Mouse (Mus musculus) hematopoietic multipotent progenitor cell, adult 10-12 weeks (in vitro differentiated cells): ENCODE results near the gene Hs3st6. TPM values are rescaled to one million over a fixed set of nuclear protein-coding genes. Genes with fewer than 3 reads are reported as not detected.

ENCODE experiments used
- polyA plus RNA-seq: library from polyadenylated mRNA; stranded (reverse); fragments of >175 nt; gene quantifications from 2 replicates; pipeline ENCODE4 v1.2.3, GENCODE M21; 2012; ENCODE audit warnings: low replicate concordance

Hs3st6 gene
- 0.94 and 2.2 TPM in 2 replicates for polyA plus RNA-seq

DNA sequence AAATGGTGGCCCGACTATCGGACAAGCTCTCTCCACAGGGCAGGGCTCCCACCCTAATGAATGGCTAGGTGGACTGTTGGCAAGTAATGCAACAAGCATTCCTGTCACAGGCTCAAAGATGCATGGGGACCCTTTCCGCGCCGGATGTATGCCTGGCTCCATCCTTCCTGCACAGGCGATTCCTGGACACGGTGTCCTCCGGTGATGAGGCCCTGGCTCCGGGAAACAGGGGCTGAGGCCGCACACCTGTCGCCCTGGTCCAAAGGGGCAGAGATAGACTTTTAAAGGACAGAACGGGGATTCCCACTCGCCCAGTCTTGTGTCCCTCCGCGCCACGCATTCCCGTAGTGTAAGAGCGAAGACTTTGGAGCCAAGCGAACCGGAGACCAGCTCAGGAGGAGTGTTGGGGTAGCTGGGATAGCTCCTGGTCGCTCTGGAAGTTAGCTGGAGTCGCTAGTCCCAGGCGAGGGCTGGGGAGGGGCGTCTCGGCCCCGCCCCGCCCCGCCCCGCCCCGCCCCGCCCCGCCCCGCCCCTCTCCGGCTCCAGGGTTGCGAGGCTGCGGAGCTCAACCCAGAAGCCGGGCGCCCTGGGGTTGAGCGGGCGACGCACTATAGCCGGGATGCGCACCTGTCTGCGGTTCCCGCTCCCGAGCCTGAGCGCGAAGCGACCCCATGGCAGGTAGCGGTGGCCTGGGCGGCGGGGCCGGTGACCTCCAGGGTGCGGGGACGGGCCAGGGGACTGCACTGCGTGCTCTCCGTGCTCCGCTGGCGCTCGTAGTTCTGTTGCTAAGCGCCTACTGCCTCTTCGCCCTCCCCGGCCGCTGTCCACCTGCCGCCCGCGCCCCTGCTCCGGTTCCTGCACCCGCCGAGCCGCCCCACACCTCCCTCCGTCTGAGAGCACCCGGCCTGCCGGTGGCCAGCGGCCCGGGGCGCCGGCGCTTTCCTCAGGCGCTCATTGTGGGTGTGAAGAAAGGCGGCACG lies at the start of gene Hs3st6:
Hs3st6 (plus strand) TSS at position 574 of the 980 bp plus-strand sequence.

DNA sequence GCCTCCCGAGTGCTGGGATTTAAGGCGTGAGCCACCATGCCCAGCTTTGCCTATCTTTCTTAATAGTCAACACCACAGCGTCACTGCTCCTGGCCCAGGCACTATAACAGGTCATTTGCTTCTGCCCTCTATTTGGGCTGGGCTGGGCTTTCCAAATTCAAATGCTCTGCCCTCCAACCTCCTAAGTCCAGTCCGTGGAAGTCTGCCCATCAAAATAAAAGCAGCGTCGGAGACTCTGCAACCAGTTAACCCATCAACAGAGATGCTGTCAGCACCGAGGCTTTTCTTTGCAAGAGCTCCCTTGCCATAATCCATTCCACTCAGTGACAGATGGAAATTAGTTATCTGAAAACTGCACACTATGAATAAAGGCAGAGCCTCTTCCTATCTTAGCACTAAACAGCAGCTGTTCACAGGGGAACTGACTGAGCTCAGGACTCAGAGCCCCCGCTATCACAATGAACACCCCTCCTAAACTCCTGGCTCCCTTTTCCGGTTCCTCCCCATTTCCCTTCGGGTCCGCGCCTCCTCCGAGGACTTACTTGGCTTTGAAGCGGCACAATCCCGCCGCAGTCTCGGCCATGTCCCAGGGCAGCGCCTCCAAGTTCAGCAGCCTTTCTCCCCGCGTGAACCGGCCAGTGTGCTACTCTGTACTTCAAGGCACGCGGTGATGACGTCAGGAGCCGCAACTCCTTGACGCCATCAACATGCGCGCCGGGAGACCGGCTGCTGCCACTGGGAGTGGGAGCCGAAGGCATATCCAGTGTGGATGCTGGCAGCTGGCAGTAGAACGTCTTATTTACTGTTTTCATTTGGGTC lies 45.6 kb upstream of the Hs3st6 start, which contains the start of gene Tbl3:
Tbl3 (minus strand) TSS at position 679 of the 819 bp plus-strand sequence.

DNA sequence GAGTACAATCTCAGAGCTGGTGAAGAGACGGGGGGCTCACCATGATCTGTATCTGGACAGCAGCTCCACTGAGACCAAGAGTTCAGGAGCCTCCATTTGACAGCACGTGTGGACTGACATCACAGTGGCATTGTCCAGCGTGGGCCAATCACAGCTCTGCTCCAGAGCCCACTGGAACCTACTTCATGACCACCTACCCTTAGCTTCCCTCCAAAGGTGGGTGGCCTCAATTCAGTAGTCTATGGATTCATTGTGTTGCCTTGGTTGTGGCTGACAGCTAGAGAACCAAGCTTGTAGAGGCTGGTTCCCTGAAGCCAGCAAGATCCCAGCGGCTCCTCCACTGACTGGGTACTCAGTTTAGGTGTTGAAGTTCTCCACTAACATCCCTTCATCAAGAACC lies 34.8 kb upstream of the Hs3st6 start, which contains the start of the genes Rnf151 and Rps2:
Rnf151 (minus strand) TSS at position 121 of the 400 bp plus-strand sequence.
Rps2 (plus strand) TSS at position 174 of the 400 bp plus-strand sequence.

DNA sequence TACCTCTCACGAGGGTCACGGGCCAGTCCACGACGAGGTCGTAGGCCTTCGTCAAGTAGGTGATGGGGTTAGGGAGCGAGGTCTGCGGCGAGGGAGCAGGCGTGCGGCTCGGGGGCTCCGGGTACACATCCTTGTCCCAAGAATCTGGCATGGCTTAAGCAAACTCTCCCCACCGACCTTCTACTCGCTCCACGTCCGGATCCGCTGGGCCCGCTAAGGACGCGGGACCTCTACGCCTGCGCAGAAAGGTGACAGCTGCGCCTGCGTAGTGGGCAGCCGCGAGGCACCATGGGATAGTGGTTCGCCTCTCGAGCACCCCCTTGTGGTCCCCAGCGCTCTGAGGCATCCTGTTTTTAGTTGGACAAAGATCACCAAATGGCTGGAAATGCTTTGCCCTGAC lies 28.6 kb upstream of the Hs3st6 start, which contains the start of gene Ndufb10:
Ndufb10 (minus strand) TSS at position 295 of the 400 bp plus-strand sequence.

DNA sequence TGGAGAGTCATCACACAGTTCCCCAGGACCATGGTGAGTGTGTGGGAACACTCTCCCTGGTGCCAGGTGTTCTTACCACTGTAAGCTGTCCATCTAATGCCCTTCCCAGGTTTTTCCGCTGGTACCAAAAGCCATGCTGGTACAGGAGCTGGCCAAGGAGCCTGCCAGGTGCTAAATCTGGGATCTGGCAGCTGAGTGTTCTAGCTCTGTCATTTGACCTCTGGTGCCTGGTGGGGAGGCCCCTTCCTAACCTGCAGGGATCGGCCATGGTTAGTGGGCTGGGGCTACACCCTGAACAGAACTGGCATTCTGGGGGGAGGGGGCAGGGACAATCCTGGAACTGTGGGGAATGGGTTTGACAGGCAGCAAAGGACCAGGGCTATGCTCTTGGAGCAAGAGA lies 25.2 kb upstream of the Hs3st6 start, which contains the start of gene Rpl3l:
Rpl3l (plus strand) TSS at position 203 of the 400 bp plus-strand sequence.

DNA sequence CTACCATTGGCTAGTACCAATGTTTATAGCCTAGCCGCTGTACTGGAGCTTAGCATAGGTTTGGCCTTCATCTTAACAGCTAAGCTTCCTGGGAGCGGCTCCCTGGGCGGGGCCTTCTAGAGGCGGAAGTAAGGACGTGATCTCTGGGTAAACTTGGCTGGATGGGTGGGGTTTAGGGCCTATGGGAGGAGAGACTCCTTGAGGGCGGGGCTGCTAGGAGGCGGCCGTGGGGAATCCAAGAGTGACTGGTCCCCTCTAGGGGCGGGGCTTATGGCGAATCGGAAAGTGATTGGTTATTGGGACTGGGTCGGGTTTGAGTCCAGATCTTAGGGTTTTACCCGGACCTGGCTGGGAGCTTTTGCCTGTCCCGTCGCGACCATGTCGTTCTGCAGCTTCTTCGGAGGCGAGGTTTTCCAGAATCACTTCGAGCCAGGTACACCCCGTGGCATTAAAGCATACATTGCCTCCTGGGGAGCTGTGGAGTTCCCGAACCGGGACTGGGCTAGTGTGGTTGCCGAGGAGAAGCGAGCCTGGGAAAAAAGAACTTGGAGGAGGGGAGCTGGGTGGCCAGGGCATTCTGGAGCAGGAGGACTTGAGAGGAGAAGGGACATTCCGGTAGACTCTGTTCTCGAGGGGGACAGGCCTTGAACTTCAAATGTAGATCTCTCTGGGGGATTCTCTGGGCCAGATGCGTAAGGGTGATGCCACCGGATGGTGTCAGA lies 16.3 kb upstream of the Hs3st6 start, which contains the start of gene Msrb1:
Msrb1 (plus strand) TSS at position 313 of the 722 bp plus-strand sequence.

DNA sequence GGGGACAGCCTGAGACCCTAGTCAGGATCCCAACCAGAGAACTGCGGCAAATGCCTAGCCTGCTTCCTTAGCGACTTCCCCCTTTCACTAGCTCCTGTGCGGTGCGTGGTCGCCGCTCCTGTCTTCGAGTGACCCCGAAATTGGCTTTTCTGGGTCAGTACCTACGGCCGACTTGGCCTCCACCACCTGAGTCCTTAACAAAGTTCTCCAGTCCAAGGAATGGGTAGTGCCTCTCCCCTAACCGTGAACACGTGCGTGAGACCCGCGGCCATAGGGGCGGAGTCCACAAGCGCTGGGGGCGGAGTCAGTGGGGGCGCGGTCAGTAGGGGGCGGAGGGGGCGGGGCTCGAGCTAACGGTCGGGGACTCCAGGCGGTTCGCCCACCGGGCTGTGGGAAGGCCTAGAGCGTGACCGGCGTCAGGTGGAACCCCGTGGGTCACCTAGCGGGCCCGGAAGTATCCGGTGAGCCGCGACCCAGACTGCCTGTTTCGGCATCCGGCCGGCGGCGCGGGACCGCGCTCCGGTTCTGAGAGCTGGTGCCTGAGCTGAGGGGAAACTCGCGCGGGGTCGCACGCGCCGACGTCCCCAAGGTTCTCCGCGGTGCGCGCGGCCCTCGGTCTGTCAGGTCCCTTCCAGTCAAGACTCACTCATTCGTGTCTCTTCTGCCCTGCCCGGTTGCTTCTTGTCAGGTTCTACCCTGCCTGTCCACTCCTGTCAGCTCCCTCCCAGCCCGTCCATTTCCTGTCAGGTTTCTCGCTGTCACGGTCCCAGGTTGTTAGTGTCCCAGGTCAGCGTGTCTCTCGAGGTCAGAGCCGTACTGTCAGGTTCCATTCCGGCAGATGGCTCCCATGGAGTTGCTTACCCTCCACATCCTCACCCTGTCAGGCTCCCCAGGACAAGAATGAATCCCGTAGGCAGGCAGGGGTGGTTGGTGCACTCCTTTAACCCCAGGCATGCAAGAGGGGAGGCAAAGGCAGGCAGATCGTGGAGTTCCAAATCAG lies 51.5 kb downstream of the Hs3st6 start, which contains the start of gene Meiob:
Meiob (plus strand) TSS at position 338 of the 1,000 bp plus-strand sequence.

Other genes starting within 250 kb of the Hs3st6 start
- 156 and 190 TPM in 2 replicates for gene Traf7, start 225.1 kb upstream of the Hs3st6 start, polyA plus RNA-seq
- 0.76 and 1.9 TPM in 2 replicates for gene Rab26, start 218.8 kb upstream of the Hs3st6 start, polyA plus RNA-seq
- 24.7 and 24.9 TPM in 2 replicates for gene Pkd1, start 203.2 kb upstream of the Hs3st6 start, polyA plus RNA-seq
- gene Tsc2, start 120.4 kb upstream of the Hs3st6 start, polyA plus RNA-seq: 37.6 and 45.7 TPM in 2 replicates
- 3.8 and 6.9 TPM in 2 replicates for gene Nthl1, start 120.3 kb upstream of the Hs3st6 start, polyA plus RNA-seq
- gene Slc9a3r2, start 102.7 kb upstream of the Hs3st6 start, polyA plus RNA-seq: 3.8 and 6.4 TPM in 2 replicates
- gene Npw, start 94.5 kb upstream of the Hs3st6 start, polyA plus RNA-seq: 0.36 and 0.52 TPM in 2 replicates
- 56.2 and 93.5 TPM in 2 replicates for gene Zfp598, start 83.3 kb upstream of the Hs3st6 start, polyA plus RNA-seq
- 0.15 and 0.24 TPM in 2 replicates for gene Syngr3, start 63.0 kb upstream of the Hs3st6 start, polyA plus RNA-seq
- 52.3 and 54.6 TPM in 2 replicates for gene Gfer, start 56.8 kb upstream of the Hs3st6 start, polyA plus RNA-seq
- gene Noxo1, start 56.8 kb upstream of the Hs3st6 start, polyA plus RNA-seq: 5.9 and 10.3 TPM in 2 replicates
- gene Tbl3, start 45.3 kb upstream of the Hs3st6 start, polyA plus RNA-seq: 8.7 and 12.3 TPM in 2 replicates
- 0.16 and 0.36 TPM in 2 replicates for gene Rnf151, start 34.9 kb upstream of the Hs3st6 start, polyA plus RNA-seq
- 42.1 and 88.6 TPM in 2 replicates for gene Rps2, start 34.9 kb upstream of the Hs3st6 start, polyA plus RNA-seq
- 220 and 325 TPM in 2 replicates for gene Ndufb10, start 28.5 kb upstream of the Hs3st6 start, polyA plus RNA-seq
- 0.31 and 0.38 TPM in 2 replicates for gene Rpl3l, start 25.2 kb upstream of the Hs3st6 start, polyA plus RNA-seq
- gene Msrb1, start 16.3 kb upstream of the Hs3st6 start, polyA plus RNA-seq: 43.6 and 56.0 TPM in 2 replicates
- gene Meiob, start 51.3 kb downstream of the Hs3st6 start, polyA plus RNA-seq: not detected in 2 replicates
- 27.6 and 69.0 TPM in 2 replicates for gene Hagh, start 87.2 kb downstream of the Hs3st6 start, polyA plus RNA-seq
- 2.7 and 6.5 TPM in 2 replicates for gene Fahd1, start 97.4 kb downstream of the Hs3st6 start, polyA plus RNA-seq
- gene Igfals, start 113.0 kb downstream of the Hs3st6 start, polyA plus RNA-seq: 0.12 TPM in 1 of 2 replicates, not detected in the other
- gene Nubp2, start 133.4 kb downstream of the Hs3st6 start, polyA plus RNA-seq: 10.4 and 58.7 TPM in 2 replicates
- 44.2 and 49.9 TPM in 2 replicates for gene Spsb3, start 133.7 kb downstream of the Hs3st6 start, polyA plus RNA-seq
- 20.3 and 41.1 TPM in 2 replicates for gene Eme2, start 142.1 kb downstream of the Hs3st6 start, polyA plus RNA-seq
- gene Mrps34, start 142.1 kb downstream of the Hs3st6 start, polyA plus RNA-seq: 40.1 and 50.8 TPM in 2 replicates
- 19.9 and 39.7 TPM in 2 replicates for gene Nme3, start 143.5 kb downstream of the Hs3st6 start, polyA plus RNA-seq
- 64.6 and 70.0 TPM in 2 replicates for gene Mapk8ip3, start 184.0 kb downstream of the Hs3st6 start, polyA plus RNA-seq
- gene Jpt2, start 207.7 kb downstream of the Hs3st6 start, polyA plus RNA-seq: 9.7 and 10.8 TPM in 2 replicates